ENCODE assay signal across 31 mouse cellular contexts in the genomic region with DNA sequence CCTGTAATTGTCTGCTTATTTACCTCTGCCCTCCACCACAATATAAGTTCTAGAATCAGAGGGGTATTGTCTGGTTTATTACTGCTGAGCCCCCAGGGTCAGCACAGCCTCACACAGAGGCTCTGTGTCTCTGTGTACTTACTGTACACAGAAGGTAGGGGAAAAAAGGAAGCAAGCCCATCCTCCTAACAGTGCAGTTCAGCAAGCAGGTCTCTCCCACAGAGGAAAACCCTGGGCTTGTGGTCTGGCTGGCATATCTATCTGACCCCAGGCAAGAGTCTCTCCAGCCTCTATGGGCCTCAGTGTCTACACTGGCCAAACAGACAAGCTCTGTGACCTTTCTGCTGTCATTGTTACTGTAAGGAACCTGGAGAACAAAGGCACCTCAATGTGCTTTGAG. TPM values are rescaled to one million over a fixed set of nuclear protein-coding genes. Genes with fewer than 3 reads are reported as not detected.
DNase-seq lines count a peak whose midpoint lies in the region; ATAC-seq and TF ChIP-seq lines count a peak whose summit lies in the region.
"Had no signal": no experiment of that assay in that cellular context is flagged by ENCODE, and none has a peak within 500 bp of the region (broad histone marks: within the 10 kb centered on the region; RNA-seq: fewer than 3 reads in every experiment).

No protein-coding gene starts in this region.

- no peak overlapping the region for H3ac ChIP-seq in myocyte (ENCODE audit: control insufficient read depth, insufficient read length)

- H3K9ac ChIP-seq in forebrain, embryonic 11.5 days (ENCODE audit: low read length) = peak overlapping the region; percentile 8; the same call in 1 of the 2 replicates
- H3K9ac ChIP-seq in forebrain, embryonic 16.5 days (replicated peaks; ENCODE audit: low read depth, low read length) = no peak overlapping the region
- no peak overlapping the region for H3K9ac ChIP-seq in limb, embryonic 12.5 days (replicated peaks)
- H3K9ac ChIP-seq: liver, postnatal 0 days; midbrain, embryonic 15.5 days; neural tube, embryonic 13.5 days had no signal

- H3K4me1 ChIP-seq in forebrain, embryonic 11.5 days (replicated peaks; ENCODE audit: control insufficient read depth, insufficient read depth, low read length) = peaks cover 19% of the 10 kb centered on the region
- H3K4me1 ChIP-seq in forebrain, embryonic 16.5 days (replicated peaks; ENCODE audit: control insufficient read depth, insufficient read depth, low read length) = peaks cover 18% of the 10 kb centered on the region
- H3K4me1 ChIP-seq in limb, embryonic 12.5 days (replicated peaks) = peaks cover 31% of the 10 kb centered on the region
- H3K4me1 ChIP-seq in limb, embryonic 10.5 days = peaks cover 33% of the 10 kb centered on the region

- no peak for DNase-seq in forebrain, embryonic 11.5 days (ENCODE audit: low spot score)
- no peak for DNase-seq in limb, embryonic 10.5 days (ENCODE audit: low spot score)
- DNase-seq in 416B (ENCODE audit: low read depth) = peak; percentile 74
- DNase-seq in kidney, postnatal 14 days = no peak
- DNase-seq: cerebellum, adult 11 months; cerebellum, adult 9-10 months; embryo, embryonic 11 days; heart, postnatal 10 days; kidney, adult 8-10 months; layer of hippocampus, postnatal 36 days; left cerebral cortex, postnatal 4 days; liver, postnatal 0 days; lung, postnatal 36 days; thymus, adult 2 months; thymus, postnatal 4 days had no signal

- no peak overlapping the region for H3K4me2 ChIP-seq in forebrain, embryonic 11.5 days (ENCODE audit: low read depth, low read length, severe bottlenecking)
- no peak overlapping the region for H3K4me2 ChIP-seq in forebrain, embryonic 16.5 days (ENCODE audit: low read length)
- H3K4me2 ChIP-seq in limb, embryonic 12.5 days = no peak overlapping the region
- H3K4me2 ChIP-seq in myocyte (ENCODE audit: low read depth) = peak overlapping the region; percentile 87
- H3K4me2 ChIP-seq: heart, embryonic 13.5 days; midbrain, embryonic 15.5 days; neural tube, embryonic 13.5 days had no signal

- H3K9me3 ChIP-seq in forebrain, embryonic 11.5 days (ENCODE audit: control insufficient read depth, low read length) = no peaks in the 10 kb centered on the region
- H3K9me3 ChIP-seq in forebrain, embryonic 16.5 days (ENCODE audit: control insufficient read depth, low read length) = no peaks in the 10 kb centered on the region
- H3K9me3 ChIP-seq in limb, embryonic 12.5 days = no peaks in the 10 kb centered on the region
- H3K9me3 ChIP-seq in limb, embryonic 10.5 days (replicated peaks) = no peaks in the 10 kb centered on the region
- H3K9me3 ChIP-seq: heart, embryonic 13.5 days; midbrain, embryonic 15.5 days; neural tube, embryonic 13.5 days had no signal

- H3K36me3 ChIP-seq in forebrain, embryonic 11.5 days (ENCODE audit: control insufficient read depth, insufficient read depth, low read length) = peaks cover 4% of the 10 kb centered on the region; the same call in 1 of the 2 replicates
- no peaks in the 10 kb centered on the region for H3K36me3 ChIP-seq in forebrain, embryonic 16.5 days (ENCODE audit: control insufficient read depth, insufficient read depth)
- H3K36me3 ChIP-seq in limb, embryonic 12.5 days = peaks cover 39% of the 10 kb centered on the region
- peaks cover 62% of the 10 kb centered on the region for H3K36me3 ChIP-seq in limb, embryonic 10.5 days
- H3K36me3 ChIP-seq in myocyte (ENCODE audit: control insufficient read depth, insufficient read depth) = no peaks in the 10 kb centered on the region
- H3K36me3 ChIP-seq: midbrain, embryonic 15.5 days had no signal

- H3K27me3 ChIP-seq in forebrain, embryonic 11.5 days (ENCODE audit: control insufficient read depth, insufficient read depth, low read length) = no peaks in the 10 kb centered on the region
- no peaks in the 10 kb centered on the region for H3K27me3 ChIP-seq in forebrain, embryonic 16.5 days (replicated peaks; ENCODE audit: control insufficient read depth, insufficient read depth, low read length)
- H3K27me3 ChIP-seq in limb, embryonic 12.5 days = no peaks in the 10 kb centered on the region
- H3K27me3 ChIP-seq in limb, embryonic 10.5 days (ENCODE audit: low read depth, poor library complexity, severe bottlenecking) = no peaks in the 10 kb centered on the region
- H3K27me3 ChIP-seq in myocyte (ENCODE audit: control insufficient read depth, insufficient read depth, insufficient read length) = no peaks in the 10 kb centered on the region
- H3K27me3 ChIP-seq: heart, embryonic 13.5 days; midbrain, embryonic 15.5 days; neural tube, embryonic 13.5 days had no signal

- no peak for ATAC-seq in forebrain, embryonic 11.5 days (replicated peaks; ENCODE audit: low FRiP score)
- ATAC-seq in forebrain, embryonic 16.5 days = no peak
- ATAC-seq in limb, embryonic 12.5 days (ENCODE audit: insufficient number of reproducible peaks, insufficient read depth, low FRiP score, low TSS enrichment, low read depth) = no peak
- ATAC-seq: forebrain, embryonic 14.5 days; hindbrain, embryonic 16.5 days; liver, postnatal 0 days; midbrain, embryonic 15.5 days had no signal

- TF ChIP-seq POLR2A in myocyte (IDR thresholded peaks at IDR 0.05; ENCODE audit: insufficient read length, low read depth) = no peak

- no peak overlapping the region for H3K27ac ChIP-seq in forebrain, embryonic 11.5 days (ENCODE audit: low read depth, low read length)
- H3K27ac ChIP-seq in forebrain, embryonic 16.5 days (ENCODE audit: low read length) = no peak overlapping the region
- 0 out of 2 replicates have a peak overlapping the region, but pooled peaks have one; percentile 41 for H3K27ac ChIP-seq in limb, embryonic 12.5 days
- H3K27ac ChIP-seq in limb, embryonic 10.5 days = no peak overlapping the region
- H3K27ac ChIP-seq: heart, embryonic 13.5 days; kidney, postnatal 0 days; midbrain, embryonic 15.5 days; neural tube, embryonic 13.5 days had no signal

- no peak overlapping the region for H3K4me3 ChIP-seq in forebrain, embryonic 11.5 days (ENCODE audit: low read depth, low read length)
- H3K4me3 ChIP-seq in forebrain, embryonic 16.5 days (replicated peaks; ENCODE audit: low read length) = no peak overlapping the region
- no peak overlapping the region for H3K4me3 ChIP-seq in limb, embryonic 12.5 days (replicated peaks)
- H3K4me3 ChIP-seq in limb, embryonic 10.5 days = no peak overlapping the region
- no peak overlapping the region for H3K4me3 ChIP-seq in myocyte
- H3K4me3 ChIP-seq: erythroblast, embryonic 14.5 days; heart, embryonic 13.5 days; midbrain, embryonic 15.5 days; neural tube, embryonic 13.5 days had no signal

- peaks cover 2% of the 10 kb centered on the region for H3K79me2 ChIP-seq in myocyte (ENCODE audit: control insufficient read depth, insufficient read depth)

TF ChIP-seq in myocyte, 11 proteins besides CTCF, POLR2A, EP300 and RAD21:
- TF ChIP-seq USF1 (IDR thresholded peaks at IDR 0.05; ENCODE audit: low read depth) = no peak
- no peak for TF ChIP-seq SRF (IDR thresholded peaks at IDR 0.05; ENCODE audit: control insufficient read depth, insufficient read length, low read depth)
- TF ChIP-seq CEBPB (IDR thresholded peaks at IDR 0.05; ENCODE audit: insufficient read depth, poor library complexity, severe bottlenecking) = no peak
- no peak for TF ChIP-seq POLR2AphosphoS2 (IDR thresholded peaks at IDR 0.05; ENCODE audit: insufficient read length, low read depth)
- TF ChIP-seq TCF12 (IDR thresholded peaks at IDR 0.05; ENCODE audit: insufficient read depth, poor library complexity, severe bottlenecking) = no peak
- TF ChIP-seq MAX (IDR thresholded peaks at IDR 0.05; ENCODE audit: low read depth) = no peak
- TF ChIP-seq MYOG (IDR thresholded peaks at IDR 0.05; ENCODE audit: control insufficient read depth in 1 of 3, insufficient read depth in 1 of 3, insufficient read length in 2 of 3, low read depth in 2 of 3) = no peak

RNA-seq across cellular contexts. Expression of a gene that starts 6.3 kb away (rescaled TPM):
- polyA plus RNA-seq in forebrain, embryonic 11.5 days (2014; fragmentation: Nextera tagmentation; extraction: Ambion mirVana) = 10.2 and 10.6 TPM in 2 replicates
- 32.8 and 40.4 TPM in 2 replicates for polyA plus RNA-seq in forebrain, embryonic 16.5 days (2015; fragmentation: Nextera tagmentation; extraction: Ambion mirVana)
- polyA plus RNA-seq in limb, embryonic 12.5 days (2016; fragmentation: Nextera tagmentation; extraction: Ambion mirVana) = 0.19 and 0.33 TPM in 2 replicates
- 0.20 and 0.21 TPM in 2 replicates for polyA plus RNA-seq in limb, embryonic 10.5 days (2016; fragmentation: Nextera tagmentation; extraction: Ambion mirVana)
- 0.94 TPM for polyA plus RNA-seq in myocyte (2012; fragmentation: generic; extraction: Trizol)
- polyA plus RNA-seq: erythroblast, embryonic 14.5 days had no signal

RNA-seq across cellular contexts. Expression of a gene that starts 11.5 kb away (rescaled TPM):
- polyA plus RNA-seq in forebrain, embryonic 11.5 days (2014; fragmentation: Nextera tagmentation; extraction: Ambion mirVana) = 348 and 392 TPM in 2 replicates
- polyA plus RNA-seq in forebrain, embryonic 16.5 days (2015; fragmentation: Nextera tagmentation; extraction: Ambion mirVana) = 196 and 202 TPM in 2 replicates
- polyA plus RNA-seq in limb, embryonic 12.5 days (2016; fragmentation: Nextera tagmentation; extraction: Ambion mirVana) = 378 and 401 TPM in 2 replicates
- 450 and 462 TPM in 2 replicates for polyA plus RNA-seq in limb, embryonic 10.5 days (2016; fragmentation: Nextera tagmentation; extraction: Ambion mirVana)
- polyA plus RNA-seq in myocyte (2012; fragmentation: generic; extraction: Trizol) = 113 TPM

RNA-seq across cellular contexts. Expression of a gene that starts 22.5 kb away (rescaled TPM):
- polyA plus RNA-seq in forebrain, embryonic 11.5 days (2014; fragmentation: Nextera tagmentation; extraction: Ambion mirVana) = 0.28 and 0.61 TPM in 2 replicates
- polyA plus RNA-seq in forebrain, embryonic 16.5 days (2015; fragmentation: Nextera tagmentation; extraction: Ambion mirVana) = 0.73 and 0.86 TPM in 2 replicates
- 0.50 and 0.68 TPM in 2 replicates for polyA plus RNA-seq in limb, embryonic 12.5 days (2016; fragmentation: Nextera tagmentation; extraction: Ambion mirVana)
- 0.23 and 0.53 TPM in 2 replicates for polyA plus RNA-seq in limb, embryonic 10.5 days (2016; fragmentation: Nextera tagmentation; extraction: Ambion mirVana)
- 0.23 TPM for polyA plus RNA-seq in myocyte (2012; fragmentation: generic; extraction: Trizol)

RNA-seq across cellular contexts. Expression of a gene that starts 27.0 kb away (rescaled TPM):
- polyA plus RNA-seq in forebrain, embryonic 11.5 days (2014; fragmentation: Nextera tagmentation; extraction: Ambion mirVana) = 63.9 and 80.5 TPM in 2 replicates
- 199 and 202 TPM in 2 replicates for polyA plus RNA-seq in forebrain, embryonic 16.5 days (2015; fragmentation: Nextera tagmentation; extraction: Ambion mirVana)
- 104 and 126 TPM in 2 replicates for polyA plus RNA-seq in limb, embryonic 12.5 days (2016; fragmentation: Nextera tagmentation; extraction: Ambion mirVana)
- 51.7 and 84.9 TPM in 2 replicates for polyA plus RNA-seq in limb, embryonic 10.5 days (2016; fragmentation: Nextera tagmentation; extraction: Ambion mirVana)
- polyA plus RNA-seq in myocyte (2012; fragmentation: generic; extraction: Trizol) = 82.2 TPM

RNA-seq across cellular contexts. Expression of a gene that starts 27.7 kb away (rescaled TPM):
- not detected in 2 replicates for polyA plus RNA-seq in forebrain, embryonic 11.5 days (2014; fragmentation: Nextera tagmentation; extraction: Ambion mirVana)
- not detected in 2 replicates for polyA plus RNA-seq in forebrain, embryonic 16.5 days (2015; fragmentation: Nextera tagmentation; extraction: Ambion mirVana)
- polyA plus RNA-seq in limb, embryonic 12.5 days (2016; fragmentation: Nextera tagmentation; extraction: Ambion mirVana) = not detected in 2 replicates
- polyA plus RNA-seq in limb, embryonic 10.5 days (2016; fragmentation: Nextera tagmentation; extraction: Ambion mirVana) = not detected in 2 replicates
- not detected for polyA plus RNA-seq in myocyte (2012; fragmentation: generic; extraction: Trizol)
- polyA plus RNA-seq: embryonic facial prominence, embryonic 14.5 days; erythroblast, embryonic 14.5 days; forebrain, embryonic 14.5 days; gonadal fat pad, adult 2 months; heart, embryonic 13.5 days; intestine, embryonic 14.5 days; large intestine, adult 2 months; liver, adult 2 months; liver, postnatal 0 days; lung, embryonic 16.5 days; midbrain, embryonic 15.5 days; neural tube, embryonic 13.5 days; thymus, adult 2 months had no signal
